Mouse (Mus musculus) effector memory CD4-positive, alpha-beta T cell, adult 7 months (primary cell): ENCODE results near the gene Trim37. TPM values are rescaled to one million over a fixed set of nuclear protein-coding genes. Genes with fewer than 3 reads are reported as not detected.

ENCODE experiments used
- polyA plus RNA-seq: library from polyadenylated mRNA; unstranded; fragments of 100-300 nt; shearing (Covaris generic); gene quantifications from one replicate; pipeline ENCODE4 v1.2.1, GENCODE M21; 2017

Gene Trim37
- polyA plus RNA-seq: 11.9 TPM

GRCm38 (mm10) chr11:87126824-87127816, at the start of gene Trim37:
Trim37 (plus strand) TSS chr11:87127077.

GRCm38 (mm10) chr11:87086290-87086984, 40.4 kb upstream of the Trim37 start, which contains the start of gene Smg8:
Smg8 (minus strand) TSS chr11:87086774.

GRCm38 (mm10) chr11:87108409-87108754, 18.5 kb upstream of the Trim37 start, which contains the start of gene Prr11:
Prr11 (minus strand) TSS chr11:87108708.

GRCm38 (mm10) chr11:87108755-87109518, 17.9 kb upstream of the Trim37 start, which contains the start of gene Ska2:
Ska2 (plus strand) TSS chr11:87109234.

Other genes starting within 250 kb of the Trim37 start
- gene Ypel2, start 133.4 kb upstream of the Trim37 start, polyA plus RNA-seq: 1.5 TPM
- 0.49 TPM for gene Gdpd1, start 53.0 kb upstream of the Trim37 start, polyA plus RNA-seq
- gene Smg8, start 40.3 kb upstream of the Trim37 start, polyA plus RNA-seq: 14.0 TPM
- not detected for gene Prr11, start 18.4 kb upstream of the Trim37 start, polyA plus RNA-seq
- 2.8 TPM for gene Ska2, start 17.8 kb upstream of the Trim37 start, polyA plus RNA-seq
- gene Ppm1e, start 231.9 kb downstream of the Trim37 start, polyA plus RNA-seq: 0.06 TPM